Mouse (Mus musculus) ES-E14 (cell line): Measurements from ENCODE around the gene Pdzd2.

Experiments used
- MAFK ChIP-seq: IDR thresholded peaks from 2 replicates; pipeline ENCODE4 v1.6.1; 2014; ENCODE audit warnings: mild to moderate bottlenecking, low read depth, low read length, inconsistent platforms; ENCODE audit not compliant: insufficient read depth
- ZC3H11A ChIP-seq: IDR thresholded peaks from 2 replicates; pipeline ENCODE4 v1.6.1; 2012; ENCODE audit warnings: low read depth, mild to moderate bottlenecking, inconsistent platforms, low read length, borderline replicate concordance
- ZNF384 ChIP-seq: IDR thresholded peaks from 2 replicates; pipeline ENCODE4 v1.6.1; 2012; ENCODE audit warnings: low read depth, low read length, inconsistent platforms

DNA sequence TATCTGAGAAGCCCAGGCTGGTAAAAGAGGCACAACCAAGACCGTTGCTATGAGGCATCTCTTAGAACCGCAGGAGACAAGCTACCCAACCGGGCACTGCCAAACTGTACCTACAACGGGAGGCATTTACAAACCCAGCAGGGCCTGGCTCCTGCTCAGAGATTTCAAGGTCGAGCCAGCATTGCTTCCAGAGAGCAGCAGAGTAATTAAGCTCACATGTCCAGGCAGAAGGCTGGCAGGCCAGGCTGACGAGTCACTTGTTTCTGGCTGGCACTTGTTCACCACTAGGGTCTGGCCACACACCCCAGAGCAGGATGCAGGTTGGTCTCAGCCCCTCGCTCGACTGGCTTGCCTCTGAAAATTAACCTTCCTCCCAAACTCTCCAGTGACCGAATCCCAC is 39.4 kb downstream of the Pdzd2 start:
- TF ChIP-seq MAFK: no peak
- TF ChIP-seq ZNF384: no peak
- TF ChIP-seq ZC3H11A: no peak
